Mouse (Mus musculus): ENCODE results near the gene Atg7.

The Atg7 gene

GRCm38 (mm10) chr6:114833791-114834346 lies 191.0 kb downstream of the Atg7 start:
- peak; percentile 83 for TF ChIP-seq GATA4 (IDR thresholded peaks at IDR 0.05; ENCODE audit: insufficient replicate concordance, low read length)

- no peak for TF ChIP-seq GATA4 (IDR thresholded peaks at IDR 0.05; ENCODE audit: insufficient replicate concordance, low read length)
Measured at GRCm38 (mm10) chr6:114835344-114835743, 192.4 kb downstream of the Atg7 start.

GRCm38 (mm10) chr6:114835752-114836151 lies 192.9 kb downstream of the Atg7 start:
- TF ChIP-seq GATA4 (IDR thresholded peaks at IDR 0.05; ENCODE audit: insufficient replicate concordance, low read length): no peak

- TF ChIP-seq GATA4 (IDR thresholded peaks at IDR 0.05; ENCODE audit: insufficient replicate concordance, low read length): no peak
Measured at GRCm38 (mm10) chr6:114836433-114836832, 193.5 kb downstream of the Atg7 start.

- TF ChIP-seq GATA4 (IDR thresholded peaks at IDR 0.05; ENCODE audit: insufficient replicate concordance, low read length): no peak
Measured at GRCm38 (mm10) chr6:114838872-114839271, 196.0 kb downstream of the Atg7 start.

GRCm38 (mm10) chr6:114840012-114840411 lies 197.1 kb downstream of the Atg7 start:
- no peak for TF ChIP-seq GATA4 (IDR thresholded peaks at IDR 0.05; ENCODE audit: insufficient replicate concordance, low read length)

GRCm38 (mm10) chr6:114842131-114842530 lies 199.2 kb downstream of the Atg7 start:
- TF ChIP-seq GATA4 (IDR thresholded peaks at IDR 0.05; ENCODE audit: insufficient replicate concordance, low read length): no peak

GRCm38 (mm10) chr6:114842863-114843262 lies 200.0 kb downstream of the Atg7 start:
- no peak for TF ChIP-seq GATA4 (IDR thresholded peaks at IDR 0.05; ENCODE audit: insufficient replicate concordance, low read length)

GRCm38 (mm10) chr6:114846153-114846772 lies 203.4 kb downstream of the Atg7 start:
- TF ChIP-seq GATA4 (IDR thresholded peaks at IDR 0.05; ENCODE audit: insufficient replicate concordance, low read length): no peak

GRCm38 (mm10) chr6:114847582-114848174 lies 204.8 kb downstream of the Atg7 start:
- TF ChIP-seq GATA4 (IDR thresholded peaks at IDR 0.05; ENCODE audit: insufficient replicate concordance, low read length): no peak

- TF ChIP-seq GATA4 (IDR thresholded peaks at IDR 0.05; ENCODE audit: insufficient replicate concordance, low read length): no peak
Measured at GRCm38 (mm10) chr6:114848761-114849160, 205.9 kb downstream of the Atg7 start.

- TF ChIP-seq GATA4 (IDR thresholded peaks at IDR 0.05; ENCODE audit: insufficient replicate concordance, low read length): no peak
Measured at GRCm38 (mm10) chr6:114849787-114850186, 206.9 kb downstream of the Atg7 start.

- no peak for TF ChIP-seq GATA4 (IDR thresholded peaks at IDR 0.05; ENCODE audit: insufficient replicate concordance, low read length)
Measured at GRCm38 (mm10) chr6:114851688-114852087, 208.8 kb downstream of the Atg7 start.

GRCm38 (mm10) chr6:114852739-114853138 lies 209.8 kb downstream of the Atg7 start:
- TF ChIP-seq GATA4 (IDR thresholded peaks at IDR 0.05; ENCODE audit: insufficient replicate concordance, low read length): no peak

GRCm38 (mm10) chr6:114854368-114854767 lies 211.5 kb downstream of the Atg7 start:
- TF ChIP-seq GATA4 (IDR thresholded peaks at IDR 0.05; ENCODE audit: insufficient replicate concordance, low read length): no peak

GRCm38 (mm10) chr6:114855644-114856043 lies 212.7 kb downstream of the Atg7 start:
- TF ChIP-seq GATA4 (IDR thresholded peaks at IDR 0.05; ENCODE audit: insufficient replicate concordance, low read length): no peak

- no peak for TF ChIP-seq GATA4 (IDR thresholded peaks at IDR 0.05; ENCODE audit: insufficient replicate concordance, low read length)
Measured at GRCm38 (mm10) chr6:114856501-114856900, 213.6 kb downstream of the Atg7 start.
